Mouse (Mus musculus): ENCODE measurements at regions not wholly inside any gene's neighbourhood (a gene's known extent, or its start where the extent isn't known, plus 50 kb on each side); places are given as distances from the start of the nearest gene placed in this dataset.

GRCm38 (mm10) chr3:130940302-130940867 is 169.9 kb upstream of the Lef1 start:
- no peak for DNase-seq (ENCODE audit: low spot score in 2 of 2)

GRCm38 (mm10) chr3:130936980-130937379 is 173.3 kb upstream of the Lef1 start:
- no peak for DNase-seq (ENCODE audit: low spot score in 2 of 2)

GRCm38 (mm10) chr3:130936336-130936735 is 173.9 kb upstream of the Lef1 start:
- no peak for DNase-seq (ENCODE audit: low spot score in 2 of 2)

- no peak for DNase-seq (ENCODE audit: low spot score in 2 of 2)
Measured at GRCm38 (mm10) chr3:130935926-130936315, 174.3 kb upstream of the Lef1 start.

GRCm38 (mm10) chr3:130935302-130935925 is 174.9 kb upstream of the Lef1 start:
- no peak for DNase-seq (ENCODE audit: low spot score in 2 of 2)

GRCm38 (mm10) chr3:130932723-130933122 is 177.5 kb upstream of the Lef1 start:
- DNase-seq (ENCODE audit: low spot score in 2 of 2): no peak

- DNase-seq (ENCODE audit: low spot score in 2 of 2): no peak
Measured at GRCm38 (mm10) chr3:130932226-130932625, 178.0 kb upstream of the Lef1 start.

GRCm38 (mm10) chr3:130925000-130925399 is 185.3 kb upstream of the Lef1 start:
- DNase-seq (ENCODE audit: low spot score in 2 of 2): no peak

GRCm38 (mm10) chr3:130923615-130923958 is 186.7 kb upstream of the Lef1 start:
- DNase-seq (ENCODE audit: low spot score in 2 of 2): no peak

GRCm38 (mm10) chr3:130922812-130923614 is 187.3 kb upstream of the Lef1 start:
- DNase-seq (ENCODE audit: low spot score in 2 of 2): no peak

- no peak for DNase-seq (ENCODE audit: low spot score in 2 of 2)
Measured at GRCm38 (mm10) chr3:130921621-130922245, 188.5 kb upstream of the Lef1 start.

GRCm38 (mm10) chr3:130913812-130914211 is 183.6 kb upstream of the Rpl34 start:
- no peak for DNase-seq (ENCODE audit: low spot score in 2 of 2)

- no peak for DNase-seq (ENCODE audit: low spot score in 2 of 2)
Measured at GRCm38 (mm10) chr3:130905101-130905500, 174.9 kb upstream of the Rpl34 start.

- DNase-seq (ENCODE audit: low spot score in 2 of 2): no peak
Measured at GRCm38 (mm10) chr3:130903329-130903728, 173.1 kb upstream of the Rpl34 start.

GRCm38 (mm10) chr3:130902376-130902775 is 172.2 kb upstream of the Rpl34 start:
- DNase-seq (ENCODE audit: low spot score in 2 of 2): no peak

GRCm38 (mm10) chr3:130901343-130901742 is 171.1 kb upstream of the Rpl34 start:
- no peak for DNase-seq (ENCODE audit: low spot score in 2 of 2)

- no peak for DNase-seq (ENCODE audit: low spot score in 2 of 2)
Measured at GRCm38 (mm10) chr3:130900846-130901245, 170.6 kb upstream of the Rpl34 start.

- no peak for DNase-seq (ENCODE audit: low spot score in 2 of 2)
Measured at GRCm38 (mm10) chr3:130900054-130900840, 170.0 kb upstream of the Rpl34 start.

GRCm38 (mm10) chr3:130894168-130894814 is 164.1 kb upstream of the Rpl34 start:
- no peak for DNase-seq (ENCODE audit: low spot score in 2 of 2)

- no peak for DNase-seq (ENCODE audit: low spot score in 2 of 2)
Measured at GRCm38 (mm10) chr3:130891310-130891709, 161.1 kb upstream of the Rpl34 start.

GRCm38 (mm10) chr3:130888587-130888986 is 158.4 kb upstream of the Rpl34 start:
- DNase-seq (ENCODE audit: low spot score in 2 of 2): no peak

All from adrenal gland, postnatal 4 days (tissue).